Mouse (Mus musculus) liver, postnatal 0 days (tissue): Measurements from ENCODE around the gene Aes.

Experiments used
- CTCF ChIP-seq: sonication (generic); IDR thresholded peaks from 2 replicates; pipeline ENCODE4 v1.5.1; 2016; ENCODE audit warnings: antibody characterized with exemption, low read depth
- EP300 ChIP-seq: IDR thresholded peaks from 2 replicates; pipeline ENCODE4 v1.6.1; 2016; ENCODE audit warnings: antibody characterized with exemption, low read depth, mild to moderate bottlenecking

DNA sequence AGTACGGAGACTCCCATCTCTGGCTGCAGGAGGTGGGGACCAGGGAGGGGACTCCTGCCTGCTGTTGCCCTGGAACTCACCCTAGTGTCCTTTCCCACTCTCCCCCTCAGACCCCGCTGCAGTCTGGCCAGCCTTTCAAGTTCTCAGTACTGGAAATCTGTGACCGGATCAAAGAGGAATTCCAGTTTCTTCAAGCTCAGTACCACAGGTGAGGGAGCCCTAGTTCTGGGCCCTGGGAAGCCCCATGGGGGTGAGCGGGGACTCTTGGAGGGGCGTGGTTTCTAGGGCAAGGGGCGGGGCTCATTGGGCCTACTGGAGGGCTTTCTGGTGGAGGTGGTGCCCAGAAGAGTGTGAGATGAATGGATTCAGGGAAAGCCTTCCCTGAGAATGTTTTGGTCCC is 16.4 kb downstream of the Aes start:
- TF ChIP-seq CTCF (no peak), EP300 (no peak)
